Mouse (Mus musculus) frontal cortex, adult 2 months (tissue): ENCODE data around the gene Cdca8. TPM values are rescaled to one million over a fixed set of nuclear protein-coding genes. Genes with fewer than 3 reads are reported as not detected.
"Not testable (repeated sequence)": the region's sequence is repeated elsewhere in the genome, so short reads cannot be mapped to it uniquely, and the experiment has no call there.

Experiments used
- DNase-seq, 2 experiments: peaks; one replicate each; pipeline ENCODE4 v3.0.0; 2022; ENCODE audit warnings: low spot score in 1 of 2; ENCODE audit errors: extremely low spot score in 1 of 2
- polyA plus RNA-seq: library from polyadenylated mRNA; depleted of rRNA; stranded (reverse); fragments of >200 nt; gene quantifications from 2 replicates; pipeline ENCODE4 v1.2.3, GENCODE M21; 2012; rRNA removed

Cdca8 gene
- 2.0 and 2.6 TPM in 2 replicates for polyA plus RNA-seq

- not testable (repeated sequence) for DNase-seq
These were observed at the start of gene Cdca8 for GRCm38 (mm10) chr4:124939211-124939610. Cdca8 (minus strand) TSS chr4:124939311.

DNA sequence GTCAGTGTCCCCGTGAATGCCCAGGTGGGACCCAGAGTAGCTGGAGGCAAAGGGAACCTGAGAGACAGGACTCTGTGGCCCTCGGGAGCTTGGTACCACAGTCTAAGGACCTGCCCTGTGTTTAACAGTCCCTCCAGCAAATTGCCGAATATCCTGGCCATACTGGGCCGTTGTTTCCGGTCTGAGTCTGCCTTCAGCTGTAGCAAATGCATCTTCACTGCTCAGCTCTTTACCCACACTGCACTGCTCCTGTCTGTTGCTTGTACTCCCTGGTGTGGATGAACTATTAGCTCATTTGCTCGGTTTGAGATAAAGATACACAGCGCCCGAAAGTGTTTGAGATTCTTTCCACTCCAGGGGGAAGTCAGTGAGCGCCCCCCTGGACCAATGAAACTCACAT is 49.3 kb upstream of the Cdca8 start:
- DNase-seq, result no peak

GRCm38 (mm10) chr4:124987711-124988097 is 48.6 kb upstream of the Cdca8 start:
- no peak for DNase-seq

GRCm38 (mm10) chr4:124986739-124987710 is 47.9 kb upstream of the Cdca8 start:
- DNase-seq, result no peak

DNA sequence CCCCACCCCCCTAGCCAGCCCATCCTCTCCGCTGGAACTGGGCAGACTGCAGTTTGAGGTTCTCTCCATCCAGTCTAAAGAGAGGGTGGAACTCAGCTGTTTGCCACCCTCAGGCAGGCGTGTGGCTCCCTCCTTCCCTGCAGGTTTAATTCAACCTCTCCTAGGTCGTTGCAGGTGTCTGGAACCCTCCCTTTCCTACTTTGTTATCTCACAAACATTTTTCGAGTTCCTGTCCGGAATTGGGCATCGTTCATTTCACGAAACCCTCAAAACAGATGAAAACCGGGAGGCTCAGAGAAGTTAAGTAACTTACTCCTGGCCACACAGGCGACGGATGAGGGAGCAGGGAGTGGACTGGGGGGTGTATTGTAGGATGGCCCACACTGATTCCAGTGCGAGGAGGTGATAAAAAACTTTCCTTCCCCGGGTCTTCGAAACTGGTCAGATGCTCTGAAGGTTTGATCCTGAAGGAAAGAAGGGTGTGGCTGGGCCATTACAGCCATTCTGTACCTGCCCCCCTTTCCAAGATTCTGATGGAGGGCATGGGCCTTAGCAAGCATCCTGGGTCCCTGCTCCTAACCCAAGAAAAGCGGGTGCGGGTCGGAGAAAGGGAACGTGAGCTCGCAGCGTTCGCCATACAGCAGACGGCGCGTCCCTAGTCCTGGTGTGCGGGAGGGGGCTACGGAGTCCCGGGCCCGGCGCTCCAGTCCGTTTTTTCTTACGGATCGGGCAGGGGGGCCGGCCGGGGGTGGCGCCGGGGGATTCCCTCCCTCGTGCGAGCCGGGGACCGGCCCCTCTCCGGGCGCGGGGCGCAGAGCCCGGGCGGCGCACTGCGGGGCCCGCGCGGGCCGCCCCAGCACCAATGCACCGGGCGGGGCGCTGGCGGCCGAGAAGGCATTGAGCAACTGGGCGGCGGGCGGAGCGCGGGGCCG is 46.8 kb upstream of the Cdca8 start, which contains the start of gene Rspo1:
Gene Rspo1 (plus strand): TSS at position 760 of the 932 bp plus-strand sequence.
- no peak for DNase-seq

- peak in 1 of 2 experiments; percentile 62 for DNase-seq
These were observed 46.0 kb upstream of the Cdca8 start for GRCm38 (mm10) chr4:124984871-124985670.

DNA sequence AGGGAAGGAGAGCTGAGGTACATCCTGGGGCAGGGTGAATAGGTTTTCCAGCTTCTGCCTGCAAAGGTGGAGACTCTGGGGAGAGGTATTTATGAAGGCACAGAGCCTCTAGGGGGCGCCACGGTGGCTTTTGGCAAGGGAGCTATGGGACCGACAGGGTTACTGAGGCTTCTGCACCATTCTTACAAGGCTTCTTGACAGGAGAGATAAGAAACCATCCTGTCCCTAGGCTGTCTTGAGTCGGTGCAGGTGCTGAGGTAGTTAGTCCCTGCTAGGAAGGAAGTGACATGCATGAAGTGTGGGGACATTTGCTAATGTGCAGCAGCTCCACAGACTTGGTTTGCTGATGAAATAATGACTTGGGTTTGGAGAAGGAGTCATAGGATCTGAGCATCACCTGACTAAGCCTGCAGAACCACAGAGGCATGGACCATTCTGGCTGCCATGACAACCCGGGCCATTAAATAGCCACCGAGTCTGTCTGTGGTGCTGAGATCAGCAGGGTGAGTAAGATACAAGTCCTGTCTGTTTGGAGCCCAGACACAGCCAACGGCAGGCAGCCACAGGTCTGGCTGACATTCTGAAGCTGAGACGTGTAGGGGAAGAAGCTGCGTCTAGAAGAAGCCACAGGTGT is 44.9 kb upstream of the Cdca8 start:
- no peak for DNase-seq

DNA sequence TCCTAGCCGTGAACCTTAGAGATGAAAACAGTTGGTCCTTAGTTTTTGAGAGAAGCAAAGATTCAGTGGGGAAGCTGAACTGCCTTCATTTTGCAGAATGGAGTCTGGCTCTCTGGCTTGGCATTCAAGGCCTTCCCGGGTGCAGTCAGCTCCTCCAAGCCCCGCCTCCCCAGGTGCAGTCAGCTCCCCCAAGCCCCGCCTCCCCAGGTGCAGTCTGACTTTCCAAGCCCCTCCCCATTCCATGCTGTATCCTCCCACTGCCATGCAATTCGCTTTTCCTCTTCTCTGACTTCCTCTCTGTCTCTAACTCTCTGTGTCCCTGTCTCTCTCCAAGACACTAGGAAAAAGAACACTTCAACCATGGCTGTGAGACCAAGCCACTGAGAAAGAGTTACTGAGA is 39.1 kb upstream of the Cdca8 start:
- no peak for DNase-seq

- DNase-seq, result no peak
These were observed 34.2 kb upstream of the Cdca8 start for GRCm38 (mm10) chr4:124973296-124973695.

GRCm38 (mm10) chr4:124972316-124972715 is 33.2 kb upstream of the Cdca8 start:
- DNase-seq, result no peak

DNA sequence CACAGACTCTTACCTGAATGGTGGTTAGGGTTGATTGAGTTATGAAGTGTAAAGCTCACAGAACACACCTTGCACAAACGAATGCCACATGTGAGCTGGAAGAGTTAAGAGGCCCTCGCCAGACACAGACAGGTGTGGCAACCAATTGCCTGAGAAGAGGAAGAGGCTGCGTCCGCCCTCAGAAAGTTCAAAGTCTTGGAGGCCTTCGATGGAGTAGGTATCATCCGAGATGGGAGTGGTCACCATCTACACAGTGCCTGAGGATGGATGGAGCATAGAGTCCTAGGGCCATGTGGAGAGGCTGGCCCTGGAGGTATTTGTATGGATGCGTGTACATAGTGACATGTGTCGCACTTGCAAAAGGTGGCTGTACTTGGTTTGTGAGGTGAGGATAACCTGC is 32.0 kb upstream of the Cdca8 start:
- no peak for DNase-seq

- DNase-seq, result no peak
These were observed 31.6 kb upstream of the Cdca8 start for GRCm38 (mm10) chr4:124970677-124971076.

- DNase-seq, result no peak
These were observed 31.1 kb upstream of the Cdca8 start for GRCm38 (mm10) chr4:124970194-124970593.

GRCm38 (mm10) chr4:124969219-124969848 is 30.2 kb upstream of the Cdca8 start:
- no peak for DNase-seq

GRCm38 (mm10) chr4:124968711-124969110 is 29.6 kb upstream of the Cdca8 start:
- DNase-seq, result no peak

GRCm38 (mm10) chr4:124964912-124965599 is 25.9 kb upstream of the Cdca8 start:
- DNase-seq, result no peak

- DNase-seq, result no peak
These were observed 23.5 kb upstream of the Cdca8 start for GRCm38 (mm10) chr4:124962576-124962975.

DNA sequence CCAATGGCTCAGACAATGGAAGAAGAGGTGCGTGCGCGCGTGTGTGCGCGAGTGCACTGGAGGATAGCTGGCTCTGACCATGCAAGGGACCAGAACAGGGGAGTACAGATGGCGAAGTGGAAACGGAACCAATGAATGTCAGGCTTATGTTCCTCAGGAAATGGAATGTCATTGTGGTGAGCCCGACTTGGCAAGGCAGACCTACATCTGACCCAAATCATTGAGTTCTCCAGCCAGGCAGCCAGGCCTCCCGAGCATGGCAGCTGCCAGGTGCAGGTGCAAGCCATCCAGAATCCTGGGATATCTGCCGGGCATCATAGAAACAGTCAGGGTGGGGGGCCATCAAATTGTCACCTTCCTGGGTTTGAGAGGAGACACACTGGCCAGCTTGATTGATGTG is 21.8 kb upstream of the Cdca8 start:
- DNase-seq, result no peak

DNA sequence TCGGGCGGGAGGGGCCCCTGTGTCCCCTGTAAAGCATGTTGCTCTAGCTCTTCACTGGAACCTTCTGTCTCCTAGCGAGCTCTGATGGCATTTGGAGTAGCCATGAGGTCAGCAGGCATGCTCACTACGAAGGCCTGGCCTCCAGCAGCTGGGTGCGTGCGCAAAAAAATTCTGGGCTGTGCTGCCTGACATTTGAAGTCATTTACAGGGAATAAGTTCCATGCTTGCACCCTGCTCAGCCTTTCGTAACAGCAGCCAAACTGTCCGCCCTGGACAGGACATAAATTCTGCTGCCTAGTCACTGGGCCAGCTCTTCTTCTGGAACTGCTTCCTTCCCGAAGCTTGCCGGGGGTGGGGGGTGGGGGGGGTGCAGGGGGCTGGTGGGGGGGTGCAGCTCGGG is 20.0 kb upstream of the Cdca8 start:
- no peak for DNase-seq
